Mouse (Mus musculus): Measurements from ENCODE around the gene Taf1b.
A peak's percentile ranks its signal among the peaks of the same experiment; 100 is the strongest.
"Not testable (repeated sequence)": the region's sequence is repeated elsewhere in the genome, so short reads cannot be mapped to it uniquely, and the experiment has no call there.

Gene Taf1b

DNA sequence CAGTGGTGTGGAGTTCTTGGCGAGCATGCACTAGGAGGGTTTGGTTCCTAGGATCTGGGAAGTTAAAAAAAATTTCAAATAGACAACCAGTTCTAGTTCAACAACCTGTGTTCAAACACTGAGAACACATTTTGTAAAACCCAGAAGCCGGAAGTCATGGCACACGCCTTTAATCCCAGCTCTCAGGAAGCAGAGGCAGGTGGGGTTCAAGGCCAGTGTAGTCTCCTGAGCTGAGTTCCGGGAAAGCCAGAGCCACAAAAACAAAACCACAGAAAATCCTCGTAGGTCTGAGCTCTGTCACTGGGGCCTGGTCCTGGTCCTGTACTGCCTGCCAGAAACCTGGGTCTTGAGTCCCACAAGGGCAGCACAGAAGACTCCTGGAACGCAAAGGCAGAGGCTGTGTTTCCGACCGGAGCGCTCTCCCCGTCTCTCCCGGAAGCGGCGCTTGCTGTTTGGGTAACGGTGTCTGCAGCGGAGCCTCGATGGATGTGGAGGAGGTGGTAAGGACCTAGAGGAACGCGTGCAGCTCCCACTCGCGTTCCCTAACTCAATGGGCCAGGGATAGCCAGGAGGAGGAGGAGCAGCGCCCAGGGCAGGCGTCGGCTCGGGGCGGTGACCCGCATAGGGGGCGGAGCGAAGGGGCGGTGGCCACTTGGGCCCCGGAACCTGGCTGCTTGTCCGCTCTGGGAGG lies at the start of gene Taf1b:
TSS of gene Taf1b (plus strand) at position 210 of the 691 bp plus-strand sequence.
- DNase-seq = peak; percentile 92 to 93

DNA sequence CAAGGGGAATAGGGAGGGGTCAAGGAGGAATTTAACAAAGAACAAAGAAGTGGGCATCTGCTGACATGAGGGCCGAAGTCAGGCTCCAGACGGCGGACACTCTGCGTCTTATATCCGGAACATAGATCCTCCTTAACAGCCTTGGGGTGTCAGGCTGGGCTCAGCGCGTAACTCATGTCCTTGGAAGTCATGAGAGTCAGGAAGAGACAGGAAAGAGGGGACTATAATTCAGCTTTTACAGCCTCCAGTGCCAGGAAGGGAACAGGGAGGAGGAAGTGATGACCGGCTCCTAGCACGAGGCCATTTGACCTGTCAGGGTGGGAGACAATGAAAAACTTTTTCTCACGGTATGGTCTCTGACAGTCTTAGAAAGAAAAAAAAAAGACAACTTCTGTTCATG lies 37.8 kb upstream of the Taf1b start:
- DNase-seq = no peak

DNA sequence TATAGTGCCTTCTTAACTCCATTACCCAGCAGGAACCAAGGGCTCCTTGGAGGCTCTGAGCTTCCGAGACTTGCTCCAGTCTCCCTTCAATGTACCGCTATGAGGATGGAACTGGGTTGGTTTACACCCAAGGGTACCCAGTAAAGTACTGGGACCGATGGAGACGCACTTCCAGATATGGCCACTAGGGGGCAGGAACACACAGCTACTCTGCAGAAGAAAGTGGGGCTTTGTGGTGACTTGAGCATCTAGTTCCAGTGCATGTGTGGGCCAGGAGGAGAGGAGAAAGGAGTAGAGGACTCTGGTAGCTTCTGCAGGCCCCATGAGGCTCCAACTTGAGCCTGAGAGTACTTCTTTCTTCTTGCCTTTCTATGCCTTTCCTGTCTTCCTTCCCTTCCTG lies 36.0 kb upstream of the Taf1b start:
- peak; percentile 35 to 39 for DNase-seq

DNA sequence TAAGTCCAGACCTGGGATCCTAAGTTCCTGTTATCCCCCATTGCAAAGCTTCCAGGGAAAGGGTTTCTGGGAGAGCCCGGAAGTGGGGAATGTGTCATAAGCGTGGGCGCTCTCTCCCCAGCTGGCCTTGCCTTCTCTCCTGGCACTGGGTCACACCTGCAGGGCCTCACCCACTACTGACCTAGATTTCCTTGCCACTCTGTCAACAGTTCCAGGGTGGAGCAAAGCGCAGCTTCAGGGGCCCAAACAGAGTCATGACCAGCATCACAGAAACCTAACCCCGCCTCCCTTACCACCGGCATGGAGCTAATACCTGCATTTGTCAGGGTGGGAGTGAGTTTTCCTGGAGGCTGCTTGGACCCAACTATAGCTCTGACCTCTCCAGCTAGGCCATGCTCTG lies 34.7 kb upstream of the Taf1b start:
- DNase-seq = not testable (repeated sequence)

DNA sequence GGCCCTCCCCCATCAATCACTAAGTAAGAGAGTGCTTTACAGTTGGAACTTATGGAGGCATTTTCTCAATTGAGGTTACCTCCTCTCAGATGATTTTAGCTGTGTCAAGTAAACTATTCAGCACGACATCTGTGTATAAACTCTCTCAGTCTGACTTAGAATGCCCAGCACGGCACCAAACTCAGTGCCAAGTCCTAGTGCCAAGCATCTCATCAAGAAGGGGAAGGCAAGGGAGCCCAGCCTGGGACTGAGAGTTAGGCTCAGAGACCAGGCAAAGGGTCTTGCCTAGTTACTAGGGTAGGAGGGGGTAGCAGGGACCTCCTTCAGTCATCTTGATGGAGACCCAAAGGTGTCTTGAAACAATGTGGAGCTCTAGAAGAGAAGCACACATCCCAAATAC lies 29.2 kb upstream of the Taf1b start:
- DNase-seq = no peak

DNA sequence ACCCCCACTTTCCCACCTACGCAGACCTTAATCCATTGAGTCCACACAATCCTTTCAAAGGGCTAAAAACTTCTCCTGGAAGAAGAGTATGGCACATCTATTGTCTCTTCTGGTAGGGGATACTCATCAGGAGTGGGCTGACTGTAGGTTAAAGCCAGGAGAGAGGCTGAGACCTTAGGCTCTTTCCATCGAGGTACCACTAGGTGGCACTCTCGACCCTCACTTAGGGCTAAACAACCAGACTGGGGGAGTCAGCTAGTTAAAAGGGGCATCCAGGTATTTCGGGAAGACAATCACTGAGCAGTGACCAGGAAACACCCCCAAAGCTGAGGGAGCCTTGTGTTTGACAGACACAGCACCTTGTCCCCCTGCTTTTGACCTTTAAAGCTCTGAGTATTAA lies 27.2 kb upstream of the Taf1b start:
- DNase-seq = peak; percentile 66 to 68

DNA sequence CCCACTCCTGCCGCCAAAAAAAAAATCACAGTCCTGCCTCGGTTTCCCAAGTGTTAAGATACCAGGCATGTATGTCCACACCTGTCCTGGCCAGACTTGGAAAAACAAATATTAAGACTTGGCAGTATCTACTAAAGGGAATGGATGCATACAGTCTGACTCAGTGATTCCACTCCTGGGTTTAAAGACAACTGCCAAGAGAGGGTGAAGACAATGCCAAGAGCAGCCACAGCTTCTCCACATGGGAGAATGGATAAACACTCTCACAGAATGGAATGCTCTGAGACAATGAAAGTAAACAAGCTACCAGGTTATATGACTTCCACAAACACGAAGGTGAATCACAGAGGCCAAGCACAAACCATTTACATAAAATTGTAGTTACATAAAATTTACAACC lies 24.9 kb upstream of the Taf1b start:
- no peak for DNase-seq

DNA sequence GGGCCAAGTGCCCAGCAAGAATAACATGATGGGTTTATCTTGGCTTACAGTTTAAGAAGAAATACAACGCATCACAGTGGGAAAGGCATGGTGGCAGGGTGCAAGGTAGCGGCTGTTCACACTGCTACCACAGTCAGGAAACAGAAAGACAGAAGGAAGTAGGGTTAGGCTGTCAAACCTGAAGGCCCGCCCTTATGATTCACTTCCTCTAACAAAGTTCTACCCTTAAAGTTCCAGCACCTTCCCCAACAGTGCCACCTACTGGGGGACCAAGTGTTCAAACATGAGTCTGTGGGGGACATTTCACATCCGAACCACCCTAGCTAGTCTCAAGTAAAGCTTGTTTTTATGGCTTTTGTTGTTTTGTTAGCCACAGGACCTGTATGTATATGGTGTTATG lies 13.2 kb upstream of the Taf1b start:
- peak; percentile 26 to 31 for DNase-seq

DNA sequence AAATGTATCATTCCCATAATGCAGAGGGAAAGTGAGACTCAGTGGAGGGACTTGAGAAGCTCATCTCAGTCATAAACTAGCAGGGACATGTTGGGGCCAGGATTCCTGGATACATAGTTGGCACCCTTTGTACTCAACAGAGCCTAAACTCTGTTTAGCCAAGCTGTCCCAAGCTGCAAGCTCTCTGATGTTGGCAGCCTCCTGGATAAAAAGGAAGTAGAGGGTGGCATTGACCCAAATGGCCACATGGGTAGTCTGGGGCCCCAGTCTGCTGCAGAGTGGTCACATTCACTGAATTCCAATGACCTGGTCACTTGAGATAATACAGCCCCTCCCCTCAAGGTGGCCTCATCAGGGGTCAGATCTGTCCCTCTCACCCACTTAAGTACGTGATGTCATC lies 11.3 kb upstream of the Taf1b start:
- DNase-seq = no peak

DNA sequence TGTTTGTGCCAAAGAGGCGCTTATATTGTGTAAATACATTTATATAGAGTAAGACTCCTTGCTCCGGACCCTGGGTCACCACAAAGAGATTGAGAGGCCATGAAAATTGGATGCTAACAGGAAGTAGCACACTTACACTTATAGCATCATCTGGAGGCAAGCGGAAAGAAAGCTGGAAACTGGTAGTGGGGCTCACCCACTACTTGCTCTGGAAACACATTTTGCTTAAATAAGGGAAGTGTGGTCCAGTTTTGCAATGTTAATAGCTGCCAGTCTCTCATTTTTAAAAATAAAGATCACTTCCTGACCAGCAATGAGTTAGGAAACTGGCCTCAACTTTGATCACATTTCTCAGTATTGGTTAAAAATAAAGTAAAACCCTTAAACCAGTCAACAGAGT lies 5.7 kb upstream of the Taf1b start:
- DNase-seq = not testable (repeated sequence)

DNA sequence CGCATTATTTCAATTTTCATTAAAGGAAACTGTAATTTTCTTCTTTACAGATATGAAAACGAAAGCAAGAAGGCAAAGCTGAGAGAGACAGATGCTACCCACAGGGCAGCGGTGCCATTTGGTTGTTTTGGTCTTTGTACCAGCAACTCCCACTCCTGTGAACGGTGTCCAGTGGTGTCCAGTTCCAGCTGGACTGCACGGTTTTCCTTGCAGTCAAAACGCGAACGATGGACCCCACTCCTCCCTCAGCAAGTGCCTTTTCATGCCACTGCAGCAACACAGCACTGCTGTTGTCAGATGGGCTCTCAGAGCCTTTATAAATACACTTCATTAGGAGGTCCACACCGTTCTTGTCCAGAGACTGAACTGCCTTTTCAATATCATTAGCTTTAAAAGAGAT lies 5.1 kb upstream of the Taf1b start:
- peak in 1 of 2 experiments; percentile 7 for DNase-seq

DNA sequence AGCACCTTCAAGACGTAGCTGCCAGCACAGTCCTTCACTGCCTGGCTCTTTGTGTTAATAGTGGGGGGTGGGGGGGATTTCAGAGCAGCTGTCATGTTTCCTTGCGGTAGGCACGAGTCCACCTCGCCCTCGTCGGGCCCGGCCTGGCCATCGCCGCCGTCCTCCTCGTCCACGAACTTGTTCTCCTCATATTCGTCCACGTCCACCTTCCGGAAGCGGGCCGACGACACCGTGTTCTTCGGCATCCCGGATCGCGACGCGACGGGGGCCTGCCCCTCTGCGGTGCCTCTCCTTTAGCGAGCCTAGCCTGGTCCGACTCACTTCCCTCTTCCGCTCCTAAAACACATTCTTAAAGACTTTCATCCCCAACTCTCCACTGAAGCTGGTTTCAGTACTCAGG lies 4.7 kb upstream of the Taf1b start:
- DNase-seq = peak; percentile 38 to 44

DNA sequence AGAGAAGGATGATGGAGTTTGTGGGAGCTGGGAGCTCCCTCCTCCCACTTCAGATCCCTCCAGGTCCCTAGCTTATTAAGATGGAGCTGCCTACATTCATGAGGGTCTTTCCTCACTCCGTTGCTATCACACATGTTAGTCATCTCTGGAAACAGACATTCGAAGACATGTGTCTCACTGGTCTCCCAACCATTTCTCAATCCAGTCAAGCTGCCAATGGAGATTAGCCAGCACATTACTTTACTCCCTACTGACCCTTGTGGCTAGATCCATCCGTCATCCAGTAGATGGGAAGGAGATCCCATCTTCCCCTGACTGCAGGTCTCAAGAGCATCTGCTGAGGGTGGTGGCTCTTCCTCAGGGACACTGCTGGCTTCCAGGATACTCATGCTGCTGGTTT lies 3.4 kb upstream of the Taf1b start:
- DNase-seq = not testable (repeated sequence)

DNA sequence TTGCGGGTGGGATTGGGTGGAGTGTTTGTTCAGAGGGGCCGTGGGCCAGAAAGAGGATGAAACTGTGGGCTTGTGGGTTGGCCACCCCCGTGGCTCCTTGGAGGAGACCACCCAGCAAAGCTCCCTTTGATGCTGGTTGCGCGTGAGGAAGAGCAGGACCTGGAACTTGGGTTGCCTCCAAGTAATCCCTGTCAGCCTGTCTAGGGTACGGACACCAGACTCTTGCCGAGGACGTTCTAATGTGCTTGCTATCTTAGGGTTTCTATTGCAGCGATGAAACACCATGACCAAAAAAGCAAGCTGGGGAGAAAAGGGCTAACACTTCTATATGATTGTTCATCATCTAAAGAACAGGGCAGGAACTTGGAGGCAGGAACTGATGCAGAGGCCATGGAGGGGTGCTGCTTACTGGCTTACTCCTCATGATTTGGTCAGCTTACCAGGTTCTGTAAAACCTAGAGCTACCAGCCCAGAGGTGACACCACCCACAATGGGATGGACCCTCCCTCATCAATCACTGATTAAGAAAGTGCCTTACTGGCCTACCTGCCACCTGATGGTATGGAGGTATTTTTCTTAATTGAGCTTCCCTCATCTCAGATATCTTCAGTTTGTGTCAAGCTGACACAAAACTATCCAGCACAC lies 804 bp downstream of the Taf1b start:
- DNase-seq = not testable (repeated sequence)

DNA sequence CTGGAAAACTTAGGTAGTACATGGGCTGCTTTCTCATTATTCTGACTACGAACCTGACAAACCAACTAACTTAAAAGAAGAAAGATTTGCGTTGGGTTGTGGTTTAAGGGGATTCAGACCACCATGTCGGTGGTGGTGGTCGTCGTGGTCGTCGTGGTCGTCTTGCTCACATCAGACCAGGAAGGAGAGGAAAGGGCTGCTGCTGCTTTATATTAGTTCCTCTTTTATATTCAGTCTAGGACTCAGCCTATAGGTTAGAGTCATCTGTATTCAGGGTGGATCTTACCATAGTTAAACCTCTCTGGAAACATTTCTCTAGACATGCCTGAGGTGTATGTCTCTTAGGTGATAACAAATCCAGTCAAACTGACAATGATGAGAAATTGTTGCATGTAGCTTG lies 19.0 kb downstream of the Taf1b start:
- DNase-seq = no peak

DNA sequence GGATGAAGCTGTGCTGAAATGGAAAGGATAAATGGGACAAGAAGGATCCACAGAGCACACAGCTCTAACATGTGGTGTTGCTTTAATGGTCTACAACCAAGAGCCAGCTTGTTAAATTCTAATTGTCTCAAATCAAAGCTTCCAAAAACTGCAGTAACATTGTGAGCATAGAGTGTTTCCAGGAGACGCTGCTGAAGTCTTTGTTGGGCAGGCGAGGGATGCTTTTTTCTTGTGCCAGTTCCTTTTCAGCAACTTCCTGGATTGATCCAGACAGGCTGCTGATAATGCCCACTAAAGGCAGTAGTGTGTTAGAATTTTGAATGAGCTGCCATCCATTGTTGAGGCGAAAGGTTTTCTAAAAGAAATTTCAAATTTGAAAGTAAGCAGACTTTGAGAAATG lies 22.9 kb downstream of the Taf1b start:
- DNase-seq = no peak

DNA sequence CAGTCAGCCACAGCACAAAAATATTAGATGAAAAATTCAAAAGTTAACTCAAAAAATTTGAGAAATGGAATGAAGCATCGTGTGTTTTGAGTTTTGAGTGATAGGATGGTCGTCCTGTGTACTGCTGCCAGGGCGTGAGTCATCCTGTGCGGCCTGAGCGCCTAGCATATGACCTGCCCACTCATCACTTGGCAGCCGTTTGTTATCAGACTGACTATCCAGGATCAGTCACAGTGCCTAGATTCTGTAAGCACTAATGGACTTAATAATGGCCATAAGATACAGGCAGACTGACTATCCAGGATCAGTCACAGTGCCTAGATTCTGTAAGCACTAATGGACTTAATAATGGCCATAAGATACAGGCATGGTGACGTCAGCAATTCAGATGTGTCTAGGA lies 26.9 kb downstream of the Taf1b start:
- not testable (repeated sequence) for DNase-seq

DNA sequence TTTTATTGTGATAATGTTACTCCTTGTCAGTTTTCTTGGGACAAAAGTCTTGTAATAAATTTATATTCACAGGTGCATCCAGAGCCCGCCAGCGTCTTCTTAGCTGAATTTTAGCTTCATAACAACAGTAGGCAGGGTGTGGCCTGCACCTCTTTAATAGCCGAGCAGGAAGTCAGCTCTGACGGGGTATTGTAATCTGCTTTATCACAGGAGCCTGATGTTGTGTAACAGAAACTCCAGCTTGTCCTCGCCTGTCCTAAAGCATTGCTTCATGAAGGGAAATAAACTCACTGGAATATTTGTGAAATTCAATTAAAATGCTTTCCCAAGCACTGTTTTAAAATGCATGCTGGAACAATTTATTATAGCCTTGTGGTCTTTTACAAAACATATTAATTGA lies 38.2 kb downstream of the Taf1b start:
- no peak for DNase-seq

DNA sequence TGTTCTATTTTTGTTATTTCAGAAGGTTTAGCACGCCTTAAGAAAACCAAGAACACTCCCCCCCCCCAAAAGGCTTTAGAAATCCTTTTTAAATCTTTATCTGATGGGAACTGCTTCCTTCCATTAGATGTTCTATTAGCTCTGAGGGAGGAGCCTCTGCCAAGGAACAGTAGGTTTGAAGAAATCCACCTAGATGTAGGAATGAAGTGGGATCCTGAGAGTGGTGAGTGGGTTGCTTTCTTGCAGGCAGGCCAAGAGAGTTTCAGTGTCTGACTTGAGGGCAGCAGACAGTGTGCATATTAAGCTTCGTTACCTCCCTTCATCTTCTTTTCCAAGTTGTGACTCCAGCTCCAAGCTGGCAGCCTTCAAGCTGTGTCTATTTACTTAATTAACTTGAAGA lies 39.0 kb downstream of the Taf1b start:
- no peak for DNase-seq

DNA sequence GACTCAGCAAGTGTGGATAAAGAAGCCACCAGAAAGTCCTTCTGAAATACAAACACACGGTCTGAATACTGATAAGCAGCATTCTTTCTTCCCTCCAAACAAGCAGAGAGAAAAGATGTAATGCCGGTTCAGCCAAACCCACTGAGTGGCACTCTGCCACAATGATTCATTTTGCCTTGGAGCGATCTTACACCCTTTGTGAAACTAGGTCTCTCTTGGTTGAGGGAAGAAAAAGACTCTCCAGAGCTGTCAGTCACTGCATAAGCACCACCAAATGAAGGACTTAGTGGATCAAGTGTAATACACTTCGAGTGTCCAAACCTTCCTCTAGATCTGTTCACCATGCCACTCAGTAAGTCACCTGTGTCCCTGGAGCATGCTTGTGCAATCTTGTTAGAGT lies 39.8 kb downstream of the Taf1b start:
- no peak for DNase-seq

DNA sequence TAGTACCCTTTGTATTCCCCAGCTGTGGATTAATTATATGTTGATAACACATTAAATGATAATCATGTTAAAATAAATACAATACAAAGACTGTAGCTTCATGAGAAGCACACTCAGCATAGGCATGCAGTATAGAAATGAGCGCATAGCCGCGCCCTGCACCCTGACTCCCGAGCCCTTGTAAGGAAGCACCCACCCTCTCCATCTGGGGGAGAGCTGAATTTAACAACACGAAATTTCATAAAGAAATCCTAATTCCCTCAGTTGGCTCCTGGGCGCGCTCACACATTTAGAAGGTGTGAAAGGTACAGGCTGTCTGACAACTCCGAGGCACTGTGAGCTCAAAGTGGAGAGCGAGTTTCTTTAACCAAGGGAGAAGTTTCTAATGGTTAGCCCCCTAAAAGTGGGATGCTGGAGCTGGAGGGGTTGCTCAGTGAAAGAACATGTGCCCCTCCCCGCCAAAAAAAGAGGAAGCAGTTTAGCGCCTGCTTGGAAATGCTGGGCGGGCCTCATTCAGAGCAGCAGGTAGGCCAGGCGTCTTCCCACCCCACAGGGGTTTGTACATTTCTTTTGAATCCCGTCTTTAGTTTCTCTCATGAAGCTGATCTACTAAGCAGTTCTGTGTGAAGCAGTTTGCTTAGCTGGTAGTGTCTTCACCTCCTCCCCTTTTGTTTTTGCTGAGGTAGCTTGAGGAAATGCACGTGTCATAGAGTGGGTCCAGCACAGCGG lies 43.4 kb downstream of the Taf1b start:
- no peak for DNase-seq

DNA sequence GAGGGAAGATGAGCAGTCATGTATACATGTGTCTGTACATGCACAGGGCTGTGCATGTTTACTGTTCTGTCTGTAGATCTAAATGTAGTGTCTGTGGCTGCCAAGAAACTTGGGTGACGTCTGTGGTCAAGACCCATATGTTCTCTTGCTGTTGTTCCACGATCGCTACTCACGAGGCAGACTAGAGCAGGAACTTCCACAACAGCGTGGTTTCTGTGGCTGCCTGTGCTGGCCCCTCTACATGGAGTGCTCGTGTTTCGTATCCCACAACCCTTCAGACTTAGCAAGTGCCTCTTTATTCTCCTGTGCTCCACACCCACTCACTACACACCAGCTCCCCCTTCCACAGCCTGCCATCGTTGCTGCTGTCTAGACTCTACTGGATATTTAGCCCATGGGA lies 49.5 kb downstream of the Taf1b start:
- no peak for DNase-seq

DNA sequence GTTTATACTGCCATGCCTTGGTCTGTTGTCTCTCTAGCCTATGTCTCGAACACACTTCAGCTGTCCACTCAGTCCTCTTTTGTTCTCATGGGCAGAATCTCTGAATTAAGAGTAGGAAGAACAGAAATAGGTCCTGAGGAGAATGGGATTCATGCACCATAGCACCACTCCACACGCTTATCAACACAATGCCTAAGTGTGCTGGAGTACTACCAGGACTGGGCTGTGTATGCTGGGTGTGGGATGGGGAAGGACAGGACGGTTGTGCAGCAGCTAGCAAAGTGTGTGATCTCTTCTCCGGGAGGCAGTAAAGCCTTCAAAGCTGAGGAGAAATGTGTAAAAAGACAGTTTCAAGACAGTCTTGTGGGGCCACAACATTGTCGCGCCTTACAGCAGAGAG lies 50.7 kb downstream of the Taf1b start:
- no peak for DNase-seq

DNA sequence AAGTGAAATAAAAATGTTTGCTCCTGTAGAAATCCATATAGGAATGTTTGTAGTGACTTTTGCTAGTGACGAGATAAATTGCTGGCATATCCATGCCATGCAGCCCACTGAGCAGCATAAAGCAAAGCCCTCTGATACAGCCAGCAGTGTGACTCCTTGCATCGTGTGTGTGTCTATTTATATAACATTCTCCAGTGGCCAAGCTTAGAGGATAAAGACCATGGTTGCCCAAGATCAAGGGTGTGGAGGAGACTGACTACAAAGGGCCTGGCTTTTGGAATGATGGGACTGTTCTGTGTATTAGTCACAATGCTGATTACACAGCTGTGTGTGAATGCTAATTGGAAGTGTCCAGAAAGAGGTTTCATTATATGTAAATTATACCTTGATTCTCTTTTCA lies 54.4 kb downstream of the Taf1b start:
- no peak for DNase-seq

All from B cell, adult 2 months (primary cell).